Mouse (Mus musculus) leukemia stem cell, adult 10-12 weeks (primary cell): Measurements from ENCODE around the gene Ceacam20. TPM values are rescaled to one million over a fixed set of nuclear protein-coding genes. Genes with fewer than 3 reads are reported as not detected.

Experiments used
- polyA plus RNA-seq: library from polyadenylated mRNA; stranded (reverse); fragments of >175 nt; gene quantifications from 2 replicates; pipeline ENCODE4 v1.2.3, GENCODE M21; 2012; ENCODE audit warnings: low replicate concordance

Gene Ceacam20
- not detected in 2 replicates for polyA plus RNA-seq

DNA sequence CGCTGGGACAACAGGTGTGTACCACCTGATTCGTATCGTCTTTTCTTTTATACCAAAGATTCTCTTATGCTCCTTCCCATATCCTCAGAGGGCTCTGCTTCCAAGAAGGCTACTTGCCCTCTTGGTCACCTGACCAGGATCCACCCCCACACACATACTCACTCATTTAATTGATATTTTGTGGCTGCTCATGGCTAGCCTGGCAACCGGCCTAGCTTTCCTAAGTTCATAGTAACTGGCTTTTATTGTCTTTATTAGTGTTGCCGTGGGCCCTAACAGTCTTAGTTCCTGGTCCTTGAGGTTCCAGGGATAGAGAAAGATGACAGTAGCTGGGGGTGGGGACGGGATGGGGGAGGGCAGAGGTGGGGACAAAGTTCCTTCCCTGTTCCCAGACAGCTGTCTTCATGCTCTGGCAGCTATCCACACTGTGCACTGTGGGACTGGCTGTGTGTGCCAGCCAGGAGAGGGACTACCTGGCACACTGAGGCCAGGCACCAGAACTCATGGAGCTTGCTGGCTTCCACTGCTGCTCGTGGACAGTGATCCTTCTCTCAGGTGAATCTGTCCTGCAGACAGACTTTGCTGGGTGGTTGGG, at the start of gene Ceacam20:
Ceacam20 (plus strand) TSS at position 428 of the 595 bp plus-strand sequence.

DNA sequence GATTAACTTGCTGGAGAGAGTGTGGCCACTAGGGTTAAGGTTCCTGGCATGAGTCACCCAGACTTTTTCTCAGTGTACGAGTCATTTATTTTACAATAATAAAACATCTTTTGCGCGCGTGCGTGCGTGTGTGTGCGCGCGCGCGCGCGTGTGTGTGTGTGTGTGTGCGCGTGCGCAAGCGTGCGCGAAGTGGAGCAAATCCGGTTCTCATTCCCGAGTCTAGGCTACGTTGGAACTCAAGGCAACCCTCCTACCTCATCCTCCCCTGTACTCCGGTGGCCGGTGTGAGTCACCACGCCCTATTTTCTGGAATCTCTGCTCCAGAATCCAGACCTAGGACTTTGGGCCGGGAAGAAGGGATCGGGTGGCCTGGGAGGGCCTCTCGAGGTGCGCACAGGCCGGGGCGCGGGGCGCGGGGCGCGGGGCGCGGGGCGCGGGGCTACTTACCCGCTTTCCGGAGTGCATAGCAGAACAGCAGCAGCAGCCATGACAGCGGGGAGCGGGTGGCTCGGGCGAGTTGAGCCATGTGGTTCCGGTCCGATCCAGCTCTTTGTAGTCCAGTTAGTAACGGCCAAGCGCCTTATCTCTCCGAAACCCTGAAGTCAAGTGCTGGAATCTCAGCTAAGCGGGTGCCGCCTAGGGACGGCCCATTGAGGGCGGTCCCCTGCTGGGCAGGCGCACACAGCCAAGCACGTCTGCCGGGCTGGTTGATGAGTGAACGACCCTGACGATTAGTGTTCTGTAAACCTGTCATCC, 44.5 kb upstream of the Ceacam20 start, which contains the start of gene Pvr:
Pvr (minus strand) TSS at position 655 of the 756 bp plus-strand sequence.

GRCm38 (mm10) chr7:19950589-19950988, 14.6 kb upstream of the Ceacam20 start, which contains the start of gene Igsf23:
TSS of gene Igsf23 (minus strand) at chr7:19950756.

DNA sequence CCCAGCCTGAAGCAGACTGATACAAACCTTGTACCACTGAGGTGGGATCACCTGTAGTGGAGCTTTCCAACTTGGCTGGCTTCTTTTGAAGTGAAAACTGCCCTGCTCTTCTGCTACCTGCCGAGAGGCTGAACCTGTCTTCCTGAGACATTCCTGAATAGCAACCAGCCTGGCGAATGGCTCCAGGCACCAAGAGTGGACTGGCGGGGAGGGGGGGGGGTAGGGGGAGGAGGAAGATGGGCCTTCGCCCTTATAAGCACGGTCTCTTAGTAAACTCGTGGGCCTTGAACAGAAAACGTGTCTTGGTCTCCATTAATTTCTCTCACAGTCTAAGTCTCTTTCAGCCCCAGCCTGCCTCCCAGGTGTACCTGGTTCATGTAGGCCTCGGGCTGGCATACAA, 26.0 kb downstream of the Ceacam20 start, which contains the start of gene Nlrp9b:
Nlrp9b (plus strand) TSS at position 301 of the 400 bp plus-strand sequence.

Other genes starting within 250 kb of the Ceacam20 start
- 213 and 277 TPM in 2 replicates for gene Tomm40, start 250.0 kb upstream of the Ceacam20 start, polyA plus RNA-seq
- gene Nectin2, start 214.9 kb upstream of the Ceacam20 start, polyA plus RNA-seq, result 4.9 and 6.0 TPM in 2 replicates
- 6.0 and 6.9 TPM in 2 replicates for gene Bcam, start 194.4 kb upstream of the Ceacam20 start, polyA plus RNA-seq
- 0.51 TPM in 1 of 2 replicates, not detected in the other for gene Cblc, start 168.6 kb upstream of the Ceacam20 start, polyA plus RNA-seq
- gene Bcl3, start 142.6 kb upstream of the Ceacam20 start, polyA plus RNA-seq, result 67.9 and 83.4 TPM in 2 replicates
- gene Gm19345, start 113.4 kb upstream of the Ceacam20 start, polyA plus RNA-seq, result not detected in 2 replicates
- gene Ceacam16, start 104.1 kb upstream of the Ceacam20 start, polyA plus RNA-seq, result 3.5 and 10.5 TPM in 2 replicates
- not detected in 2 replicates for gene Ceacam19, start 77.4 kb upstream of the Ceacam20 start, polyA plus RNA-seq
- gene Pvr, start 44.3 kb upstream of the Ceacam20 start, polyA plus RNA-seq, result 0.60 and 0.87 TPM in 2 replicates
- 0.20 TPM in 1 of 2 replicates, not detected in the other for gene Igsf23, start 14.7 kb upstream of the Ceacam20 start, polyA plus RNA-seq
- not detected in 2 replicates for gene Nlrp9b, start 26.1 kb downstream of the Ceacam20 start, polyA plus RNA-seq
- gene Vmn1r91, start 134.3 kb downstream of the Ceacam20 start, polyA plus RNA-seq, result not detected in 2 replicates
- not detected in 2 replicates for gene Gm16442, start 157.2 kb downstream of the Ceacam20 start, polyA plus RNA-seq
- gene Vmn1r93, start 173.7 kb downstream of the Ceacam20 start, polyA plus RNA-seq, result not detected in 2 replicates
- gene Vmn1r94, start 203.0 kb downstream of the Ceacam20 start, polyA plus RNA-seq, result not detected in 2 replicates
- not detected in 2 replicates for gene Vmn1r95, start 228.3 kb downstream of the Ceacam20 start, polyA plus RNA-seq
- gene Gm6164, start 240.2 kb downstream of the Ceacam20 start, polyA plus RNA-seq, result not detected in 2 replicates